Mouse (Mus musculus) embryonic facial prominence, embryonic 15.5 days (tissue): ENCODE data around the gene Adgrb2. TPM values are rescaled to one million over a fixed set of nuclear protein-coding genes. Genes with fewer than 3 reads are reported as not detected.

ENCODE experiments used
- polyA plus RNA-seq: library from polyadenylated mRNA; unstranded; fragments of >200 nt; fragmentation: Nextera tagmentation; extraction: Ambion mirVana; gene quantifications from 2 replicates; pipeline ENCODE4 v1.2.1, GENCODE M21; 2015

Adgrb2 gene
- polyA plus RNA-seq, 1 experiment from 2014 or later: 7.0 TPM

Other genes starting within 250 kb of the Adgrb2 start
- 98.8 and 99.1 TPM in 2 replicates for gene Khdrbs1, start 242.6 kb upstream of the Adgrb2 start, polyA plus RNA-seq
- gene Ptp4a2, start 173.7 kb upstream of the Adgrb2 start, polyA plus RNA-seq: 316 and 324 TPM in 2 replicates
- gene Spocd1, start 55.6 kb upstream of the Adgrb2 start, polyA plus RNA-seq: 0.23 and 0.28 TPM in 2 replicates
- gene Col16a1, start 63.0 kb downstream of the Adgrb2 start, polyA plus RNA-seq: 183 and 190 TPM in 2 replicates
- 68.6 and 71.0 TPM in 2 replicates for gene Pef1, start 117.7 kb downstream of the Adgrb2 start, polyA plus RNA-seq
- 0.16 TPM in 1 of 2 replicates, not detected in the other for gene Hcrtr1, start 154.5 kb downstream of the Adgrb2 start, polyA plus RNA-seq
- 26.5 and 27.4 TPM in 2 replicates for gene Tinagl1, start 190.3 kb downstream of the Adgrb2 start, polyA plus RNA-seq
- gene Gm853, start 237.5 kb downstream of the Adgrb2 start, polyA plus RNA-seq: not detected in 2 replicates